In genomic region chr6:72388791-72389329, GRCm38 (mm10) we compare ENCODE assay signal across 10 mouse cellular contexts. TPM values are rescaled to one million over a fixed set of nuclear protein-coding genes. Genes with fewer than 3 reads are reported as not detected.
DNase-seq lines count a peak whose midpoint lies in the region; ATAC-seq and TF ChIP-seq lines count a peak whose summit lies in the region.
"Had no signal": no experiment of that assay in that cellular context is flagged by ENCODE, and none has a peak within 500 bp of the region (broad histone marks: within the 10 kb centered on the region; RNA-seq: fewer than 3 reads in every experiment).

No protein-coding gene starts in this region.

- intact Hi-C loops in heart, postnatal 25 days (cut with DNase I), result no loop called here

- TF ChIP-seq POLR2A in CH12.LX (IDR thresholded peaks at IDR 0.05; ENCODE audit: low read depth, low read length), result no peak

- H3K36me3 ChIP-seq in heart, embryonic 15.5 days, result peaks cover 16% of the 10 kb centered on the region
- H3K36me3 ChIP-seq in CH12.LX (replicated peaks in 1 of 2; ENCODE audit: control insufficient read depth in 1 of 2, insufficient read depth in 1 of 2, low read length in 1 of 2), result peaks cover 7 to 43% of the 10 kb centered on the region in 2 experiments
- peaks cover 44% of the 10 kb centered on the region for H3K36me3 ChIP-seq in embryonic facial prominence, embryonic 14.5 days (ENCODE audit: control insufficient read depth, insufficient read depth, low read length)
- H3K36me3 ChIP-seq in liver, embryonic 11.5 days (ENCODE audit: control insufficient read depth, insufficient read depth, low read length), result peaks cover 7% of the 10 kb centered on the region; the same call in 1 of the 2 replicates
- H3K36me3 ChIP-seq: hindbrain, embryonic 15.5 days had no signal

- dilution Hi-C loops in CH12.LX (cut with MboI; ENCODE audit: extremely low pct_ligation_motif_present, extremely low pct_unique_long_range_greater_than_20kb, low sequenced_read_pairs), result no loop called here

- peak overlapping the region; percentile 97 for H3K27ac ChIP-seq in heart, embryonic 15.5 days
- H3K27ac ChIP-seq in CH12.LX (ENCODE audit: insufficient read depth, low read depth), result no peak overlapping the region
- peak overlapping the region; percentile 90 for H3K27ac ChIP-seq in embryonic facial prominence, embryonic 14.5 days (replicated peaks; ENCODE audit: low read depth, low read length)
- H3K27ac ChIP-seq in liver, embryonic 11.5 days (ENCODE audit: low read depth, low read length), result peak overlapping the region; percentile 100

- in situ Hi-C loops in CH12.LX (cut with MboI; ENCODE audit: low pct_ligation_motif_present, low pct_unique_long_range_greater_than_20kb, low sequenced_read_pairs), result no loop called here

- H3K4me1 ChIP-seq in heart, embryonic 15.5 days (replicated peaks), result peaks cover 25% of the 10 kb centered on the region
- H3K4me1 ChIP-seq in CH12.LX (ENCODE audit: control insufficient read depth in 1 of 2, insufficient read depth in 2 of 2), result peaks cover 3 to 16% of the 10 kb centered on the region in 2 experiments
- H3K4me1 ChIP-seq in embryonic facial prominence, embryonic 14.5 days (ENCODE audit: control insufficient read depth, insufficient read depth, low read length), result peaks cover 14% of the 10 kb centered on the region; the same call in 1 of the 2 replicates
- peaks cover 46% of the 10 kb centered on the region for H3K4me1 ChIP-seq in liver, embryonic 11.5 days (replicated peaks; ENCODE audit: control insufficient read depth, insufficient read depth, low read length)

- no peaks in the 10 kb centered on the region for H3K27me3 ChIP-seq in heart, embryonic 15.5 days
- H3K27me3 ChIP-seq in CH12.LX (replicated peaks), result no peaks in the 10 kb centered on the region
- H3K27me3 ChIP-seq in embryonic facial prominence, embryonic 14.5 days (replicated peaks; ENCODE audit: control insufficient read depth, insufficient read depth, low read length), result no peaks in the 10 kb centered on the region
- H3K27me3 ChIP-seq in liver, embryonic 11.5 days (replicated peaks; ENCODE audit: control insufficient read depth, insufficient read depth, low read length), result no peaks in the 10 kb centered on the region

- H3K4me2 ChIP-seq in heart, embryonic 15.5 days, result peak overlapping the region; percentile 66
- H3K4me2 ChIP-seq in CH12.LX (ENCODE audit: insufficient read depth, low read depth, poor library complexity, severe bottlenecking), result peak overlapping the region; percentile 69
- peak overlapping the region; percentile 74 for H3K4me2 ChIP-seq in embryonic facial prominence, embryonic 14.5 days (ENCODE audit: low read depth, low read length)
- H3K4me2 ChIP-seq in liver, embryonic 11.5 days, result peak overlapping the region; percentile 69

- H3K4me3 ChIP-seq in heart, embryonic 15.5 days, result peak overlapping the region; percentile 68
- H3K4me3 ChIP-seq in CH12.LX (replicated peaks in 1 of 3; ENCODE audit: low read depth in 2 of 3, low read length in 2 of 3, poor library complexity in 1 of 3), result peak overlapping the region; percentile 19 to 74 (median 71)
- peak overlapping the region; percentile 52 for H3K4me3 ChIP-seq in embryonic facial prominence, embryonic 14.5 days (ENCODE audit: low read depth, low read length)
- H3K4me3 ChIP-seq in liver, embryonic 11.5 days (ENCODE audit: low read depth, low read length), result peak overlapping the region; percentile 77

- TF ChIP-seq CTCF in CH12.LX (conservative IDR thresholded peaks at IDR 0.05 in 1 of 2, IDR thresholded peaks at IDR 0.05 in 1 of 2; ENCODE audit: low read depth in 2 of 2, low read length in 2 of 2), result no peak

- ATAC-seq in heart, embryonic 15.5 days (replicated peaks; ENCODE audit: insufficient number of reproducible peaks, insufficient read depth, low FRiP score, low read depth), result no peak
- no peak for ATAC-seq in embryonic facial prominence, embryonic 14.5 days (ENCODE audit: low read depth)
- no peak for ATAC-seq in liver, embryonic 11.5 days (replicated peaks; ENCODE audit: low FRiP score)

- H3K9ac ChIP-seq in heart, embryonic 15.5 days, result peak overlapping the region; percentile 80
- H3K9ac ChIP-seq in CH12.LX (ENCODE audit: insufficient read depth, low read depth), result peak overlapping the region; percentile 89
- H3K9ac ChIP-seq in embryonic facial prominence, embryonic 14.5 days (ENCODE audit: low read depth, low read length), result peak overlapping the region; percentile 75; the same call in 1 of the 2 replicates
- H3K9ac ChIP-seq in liver, embryonic 11.5 days (ENCODE audit: low read depth, low read length), result peak overlapping the region; percentile 88
- H3K9ac ChIP-seq: hindbrain, embryonic 15.5 days had no signal

- WGBS in heart, embryonic 15.5 days, result 71% methylated on average over 6 of the region's 6 CpGs
- WGBS in embryonic facial prominence, embryonic 14.5 days, result 81% methylated on average over 6 of the region's 6 CpGs
- WGBS in liver, embryonic 11.5 days, result 59% methylated on average over 6 of the region's 6 CpGs

- no peaks in the 10 kb centered on the region for H3K79me2 ChIP-seq in CH12.LX (replicated peaks; ENCODE audit: control insufficient read depth, extremely low read depth, insufficient read depth, poor library complexity, severe bottlenecking)

- H3K9me3 ChIP-seq in heart, embryonic 15.5 days (replicated peaks), result no peaks in the 10 kb centered on the region
- peaks cover 2% of the 10 kb centered on the region for H3K9me3 ChIP-seq in CH12.LX (replicated peaks; ENCODE audit: low read length)
- H3K9me3 ChIP-seq in embryonic facial prominence, embryonic 14.5 days (ENCODE audit: control insufficient read depth, low read length), result no peaks in the 10 kb centered on the region
- H3K9me3 ChIP-seq in liver, embryonic 11.5 days (ENCODE audit: control insufficient read depth, low read length), result no peaks in the 10 kb centered on the region
- H3K9me3 ChIP-seq: hindbrain, embryonic 15.5 days had no signal

- no peak for DNase-seq in heart, postnatal 25 days (ENCODE audit: low spot score)
- no peak for DNase-seq in CH12.LX (ENCODE audit: extremely low read depth)
- DNase-seq in embryonic facial prominence, embryonic 14.5 days (ENCODE audit: low spot score), result no peak
- no peak for DNase-seq in liver, embryonic 11.5 days (ENCODE audit: low spot score)
- DNase-seq in cerebellum, adult 9-10 months, result no peak
- DNase-seq in frontal cortex, postnatal 25 days (ENCODE audit: low spot score in 2 of 2), result no peak
- DNase-seq in right cerebral cortex, postnatal 14 days, result no peak
- DNase-seq: thymus, adult 18-20 months had no signal

- TF ChIP-seq EP300 in CH12.LX (IDR thresholded peaks at IDR 0.05; ENCODE audit: low read length), result no peak

- no peak for TF ChIP-seq RAD21 in CH12.LX (IDR thresholded peaks at IDR 0.05; ENCODE audit: low read depth, low read length)

TF ChIP-seq in CH12.LX, 34 proteins besides CTCF, POLR2A, EP300 and RAD21 (continues in another document):
- no peak for TF ChIP-seq MAZ (IDR thresholded peaks at IDR 0.05; ENCODE audit: low read depth, low read length)
- no peak for TF ChIP-seq ETS1 (conservative IDR thresholded peaks at IDR 0.05; ENCODE audit: low read depth, low read length)
- TF ChIP-seq NRF1 (IDR thresholded peaks at IDR 0.05; ENCODE audit: low read depth, low read length), result no peak
- TF ChIP-seq KAT2A (IDR thresholded peaks at IDR 0.05; ENCODE audit: insufficient replicate concordance, low read length), result no peak

RNA-seq across cellular contexts. Expression of gene Vamp8, which starts 1.6 kb away (rescaled TPM):
- polyA plus RNA-seq in heart, embryonic 15.5 days (2015; fragmentation: Nextera tagmentation; extraction: Ambion mirVana), result 123 and 142 TPM in 2 replicates
- total RNA-seq in heart, postnatal 25 days (2021), result 10 to 100 TPM; 72.2 to 74.1 TPM
- total RNA-seq in CH12.LX (2012; rRNA removed) (105 and 110 TPM in 2 replicates), CH12.LX (2014; rRNA removed) (111 and 130 TPM in 2 replicates)
- 98.9 and 114 TPM in 2 replicates for polyA plus RNA-seq in CH12.LX (2012; ENCODE audit: insufficient read length, low read depth)
- 130 and 144 TPM in 2 replicates for polyA plus RNA-seq in embryonic facial prominence, embryonic 14.5 days (2014; fragmentation: Nextera tagmentation; extraction: Ambion mirVana)
- 265 and 274 TPM in 2 replicates for polyA plus RNA-seq in liver, embryonic 11.5 days (2014; fragmentation: Nextera tagmentation; extraction: Ambion mirVana)

RNA-seq across cellular contexts. Expression of gene Vamp5, which starts 8.6 kb away (rescaled TPM):
- polyA plus RNA-seq in heart, embryonic 15.5 days (2015; fragmentation: Nextera tagmentation; extraction: Ambion mirVana), result 43.2 and 46.1 TPM in 2 replicates
- 10 to 100 TPM; 56.3 to 59.6 TPM for total RNA-seq in heart, postnatal 25 days (2021)
- total RNA-seq in CH12.LX (2012; rRNA removed) (1.5 and 2.5 TPM in 2 replicates), CH12.LX (2014; rRNA removed) (0.50 and 0.59 TPM in 2 replicates)
- polyA plus RNA-seq in CH12.LX (2012; ENCODE audit: insufficient read length, low read depth), result 0.90 and 2.2 TPM in 2 replicates
- 20.3 and 22.3 TPM in 2 replicates for polyA plus RNA-seq in embryonic facial prominence, embryonic 14.5 days (2014; fragmentation: Nextera tagmentation; extraction: Ambion mirVana)
- 164 and 181 TPM in 2 replicates for polyA plus RNA-seq in liver, embryonic 11.5 days (2014; fragmentation: Nextera tagmentation; extraction: Ambion mirVana)

RNA-seq across cellular contexts. Expression of gene Rnf181, which starts 22.1 kb away (rescaled TPM):
- 76.8 and 86.0 TPM in 2 replicates for polyA plus RNA-seq in heart, embryonic 15.5 days (2015; fragmentation: Nextera tagmentation; extraction: Ambion mirVana)
- total RNA-seq in heart, postnatal 25 days (2021), result 10 to 100 TPM; 33.9 to 41.2 TPM
- 51.0 and 63.2 TPM in 2 replicates for total RNA-seq in CH12.LX (2012; rRNA removed)
- 64.0 and 83.2 TPM in 2 replicates for total RNA-seq in CH12.LX (2014; rRNA removed)
- 73.7 and 88.7 TPM in 2 replicates for polyA plus RNA-seq in CH12.LX (2012; ENCODE audit: insufficient read length, low read depth)
- polyA plus RNA-seq in embryonic facial prominence, embryonic 14.5 days (2014; fragmentation: Nextera tagmentation; extraction: Ambion mirVana), result 79.9 and 81.1 TPM in 2 replicates
- 106 and 112 TPM in 2 replicates for polyA plus RNA-seq in liver, embryonic 11.5 days (2014; fragmentation: Nextera tagmentation; extraction: Ambion mirVana)

RNA-seq across cellular contexts. Expression of gene Ggcx, which starts 25.2 kb away (rescaled TPM):
- 27.7 and 32.1 TPM in 2 replicates for polyA plus RNA-seq in heart, embryonic 15.5 days (2015; fragmentation: Nextera tagmentation; extraction: Ambion mirVana)
- total RNA-seq in heart, postnatal 25 days (2021), result 10 to 100 TPM; 33.3 to 35.0 TPM
- 6.6 and 6.7 TPM in 2 replicates for total RNA-seq in CH12.LX (2012; rRNA removed)
- 6.5 and 7.8 TPM in 2 replicates for total RNA-seq in CH12.LX (2014; rRNA removed)
- 4.7 and 5.2 TPM in 2 replicates for polyA plus RNA-seq in CH12.LX (2012; ENCODE audit: insufficient read length, low read depth)
- 15.0 and 15.7 TPM in 2 replicates for polyA plus RNA-seq in embryonic facial prominence, embryonic 14.5 days (2014; fragmentation: Nextera tagmentation; extraction: Ambion mirVana)
- polyA plus RNA-seq in liver, embryonic 11.5 days (2014; fragmentation: Nextera tagmentation; extraction: Ambion mirVana), result 24.1 and 26.9 TPM in 2 replicates

RNA-seq across cellular contexts. Expression of gene Tmem150a, which starts 33.6 kb away (rescaled TPM):
- polyA plus RNA-seq in heart, embryonic 15.5 days (2015; fragmentation: Nextera tagmentation; extraction: Ambion mirVana), result 11.1 and 12.8 TPM in 2 replicates
- total RNA-seq in heart, postnatal 25 days (2021), result 10 to 100 TPM; 18.0 to 21.1 TPM
- total RNA-seq in CH12.LX (2012; rRNA removed) (0.17 and 0.59 TPM in 2 replicates), CH12.LX (2014; rRNA removed) (0.24 TPM in 1 of 2 replicates, not detected in the other)
- polyA plus RNA-seq in CH12.LX (2012; ENCODE audit: insufficient read length, low read depth), result 0.82 and 0.93 TPM in 2 replicates
- polyA plus RNA-seq in embryonic facial prominence, embryonic 14.5 days (2014; fragmentation: Nextera tagmentation; extraction: Ambion mirVana), result 16.3 and 17.6 TPM in 2 replicates
- 39.5 and 40.3 TPM in 2 replicates for polyA plus RNA-seq in liver, embryonic 11.5 days (2014; fragmentation: Nextera tagmentation; extraction: Ambion mirVana)
